Mouse (Mus musculus) ES-Bruce4 (cell line): Measurements from ENCODE around the gene Mad1l1. TPM values are rescaled to one million over a fixed set of nuclear protein-coding genes. Genes with fewer than 3 reads are reported as not detected.

ENCODE experiments used
- H3K27ac ChIP-seq: 2 replicates; pipeline ENCODE4 v1.5.1; 2012; ENCODE audit warnings: low read length, inconsistent platforms; ENCODE audit not compliant: insufficient read depth
- H3K27me3 ChIP-seq: 2 replicates; pipeline ENCODE4 v1.6.1; 2012; ENCODE audit warnings: mild to moderate bottlenecking, low read length, inconsistent platforms; ENCODE audit not compliant: control insufficient read depth, poor library complexity, insufficient read depth, severe bottlenecking
- H3K36me3 ChIP-seq: 2 replicates; pipeline ENCODE4 v1.6.1; 2012; ENCODE audit warnings: inconsistent platforms, mild to moderate bottlenecking, low read length, moderate library complexity; ENCODE audit not compliant: control insufficient read depth, poor library complexity, insufficient read depth, severe bottlenecking
- H3K4me1 ChIP-seq: one replicate; pipeline ENCODE4 v1.8.1; 2011; ENCODE audit warnings: low read length; ENCODE audit not compliant: control insufficient read depth, insufficient read depth
- H3K4me3 ChIP-seq: 2 replicates; pipeline ENCODE4 v1.5.1; 2011; ENCODE audit warnings: low read depth, mild to moderate bottlenecking, low read length
- H3K9ac ChIP-seq: 2 replicates; pipeline ENCODE4 v1.6.1; 2012; ENCODE audit warnings: low read depth, mild to moderate bottlenecking, inconsistent platforms; ENCODE audit not compliant: poor library complexity, severe bottlenecking
- H3K9me3 ChIP-seq: replicated peaks from 2 replicates; pipeline ENCODE4 v1.6.1; 2012; ENCODE audit warnings: mild to moderate bottlenecking, low read length, inconsistent platforms; ENCODE audit not compliant: control insufficient read depth, poor library complexity, insufficient read depth, severe bottlenecking
- CTCF ChIP-seq: IDR thresholded peaks from one replicate; pipeline ENCODE4 v1.8.1; 2011; ENCODE audit warnings: low read depth, low read length
- EP300 ChIP-seq: IDR thresholded peaks from 2 replicates; pipeline ENCODE4 v1.6.1; 2011; ENCODE audit warnings: low read depth, low read length; ENCODE audit not compliant: insufficient read depth
- POLR2A ChIP-seq: IDR thresholded peaks from one replicate; pipeline ENCODE4 v1.8.1; 2011; ENCODE audit warnings: low read length; ENCODE audit not compliant: insufficient read depth
- polyA plus RNA-seq: library from polyadenylated mRNA; stranded (reverse); fragments of >200 nt; gene quantifications from 2 replicates; pipeline ENCODE4 v1.2.4, GENCODE M21; 2011; ENCODE audit warnings: low read depth; ENCODE audit not compliant: missing spikeins, insufficient read depth, insufficient read length

Mad1l1 gene
- polyA plus RNA-seq, 1 experiment: 25.4 TPM

- Histone ChIP-seq H3K27me3 (no peaks in the 10 kb centered on the region), H3K36me3 (no peaks in the 10 kb centered on the region), H3K9me3 (no peaks in the 10 kb centered on the region), H3K9ac (no peak overlapping the region), H3K4me3 (no peak overlapping the region), H3K27ac (no peak overlapping the region), H3K4me1 (no peaks in the 10 kb centered on the region)
- no peak for TF ChIP-seq POLR2A
- TF ChIP-seq CTCF: no peak
- TF ChIP-seq EP300: no peak
These were observed 73.3 kb downstream of the Mad1l1 start for GRCm38 (mm10) chr5:140248101-140248500.

- H3K36me3 ChIP-seq: no peaks in the 10 kb centered on the region
- no peak overlapping the region for H3K9ac ChIP-seq
- no peaks in the 10 kb centered on the region for H3K27me3 ChIP-seq
- no peak overlapping the region for H3K4me3 ChIP-seq
- H3K27ac ChIP-seq: no peak overlapping the region
- no peaks in the 10 kb centered on the region for H3K4me1 ChIP-seq
- no peak for TF ChIP-seq CTCF
- TF ChIP-seq EP300: no peak
- TF ChIP-seq POLR2A: no peak
- H3K9me3 ChIP-seq: no peaks in the 10 kb centered on the region
These were observed 81.1 kb downstream of the Mad1l1 start for GRCm38 (mm10) chr5:140240235-140240634.

- Histone ChIP-seq H3K27me3 (no peaks in the 10 kb centered on the region), H3K27ac (no peak overlapping the region), H3K9ac (no peak overlapping the region), H3K9me3 (no peaks in the 10 kb centered on the region), H3K4me1 (no peaks in the 10 kb centered on the region), H3K36me3 (no peaks in the 10 kb centered on the region), H3K4me3 (no peak overlapping the region)
- no peak for TF ChIP-seq EP300
- no peak for TF ChIP-seq CTCF
- TF ChIP-seq POLR2A: no peak
These were observed 82.5 kb downstream of the Mad1l1 start for GRCm38 (mm10) chr5:140238880-140239279.

- Histone ChIP-seq H3K27me3 (no peaks in the 10 kb centered on the region), H3K36me3 (no peaks in the 10 kb centered on the region)
These were observed 90.5 kb downstream of the Mad1l1 start for GRCm38 (mm10) chr5:140230818-140231217.

GRCm38 (mm10) chr5:140228306-140228705, 93.0 kb downstream of the Mad1l1 start:
- no peaks in the 10 kb centered on the region for H3K36me3 ChIP-seq
- H3K4me1 ChIP-seq: peaks cover 2% of the 10 kb centered on the region
- TF ChIP-seq POLR2A (no peak), CTCF (no peak), EP300 (no peak)
- H3K9ac ChIP-seq: no peak overlapping the region
- H3K27ac ChIP-seq: no peak overlapping the region
- H3K4me3 ChIP-seq: no peak overlapping the region
- no peaks in the 10 kb centered on the region for H3K9me3 ChIP-seq
- H3K27me3 ChIP-seq: no peaks in the 10 kb centered on the region

More at GRCm38 (mm10) chr5:140230818-140231217, 90.5 kb downstream of the Mad1l1 start:
- Histone ChIP-seq H3K9ac (no peak overlapping the region), H3K4me3 (no peak overlapping the region), H3K4me1 (no peaks in the 10 kb centered on the region), H3K9me3 (no peaks in the 10 kb centered on the region), H3K27ac (no peak overlapping the region)
- TF ChIP-seq EP300 (no peak), CTCF (no peak), POLR2A (no peak)

- no peak overlapping the region for H3K27ac ChIP-seq
- no peak for TF ChIP-seq POLR2A
- TF ChIP-seq EP300: no peak
- TF ChIP-seq CTCF: no peak
- H3K4me3 ChIP-seq: no peak overlapping the region
- no peak overlapping the region for H3K9ac ChIP-seq
- peaks cover 2% of the 10 kb centered on the region for H3K4me1 ChIP-seq
- H3K36me3 ChIP-seq: no peaks in the 10 kb centered on the region
- H3K9me3 ChIP-seq: no peaks in the 10 kb centered on the region
- no peaks in the 10 kb centered on the region for H3K27me3 ChIP-seq
These were observed 94.5 kb downstream of the Mad1l1 start for GRCm38 (mm10) chr5:140226871-140227270.
